Mouse (Mus musculus): Measurements from ENCODE around the gene Tcaf2. TPM values are rescaled to one million over a fixed set of nuclear protein-coding genes. Genes with fewer than 3 reads are reported as not detected.

Gene Tcaf2
- polyA plus RNA-seq, 1 experiment from 2014 or later, result 2.6 TPM

Other genes with a start within 250 kb of the Tcaf2 start
- gene Tas2r143, start 245.0 kb downstream of the Tcaf2 start, polyA plus RNA-seq (2015; fragmentation: Nextera tagmentation; extraction: Ambion mirVana), result not detected in 2 replicates
- not detected in 2 replicates for gene Tas2r135, start 239.8 kb downstream of the Tcaf2 start, polyA plus RNA-seq (2015; fragmentation: Nextera tagmentation; extraction: Ambion mirVana)
- 0.20 TPM in 1 of 2 replicates, not detected in the other for gene Tas2r126, start 210.7 kb downstream of the Tcaf2 start, polyA plus RNA-seq (2015; fragmentation: Nextera tagmentation; extraction: Ambion mirVana)
- gene Olfr458, start 180.1 kb downstream of the Tcaf2 start, polyA plus RNA-seq (2015; fragmentation: Nextera tagmentation; extraction: Ambion mirVana), result not detected in 2 replicates
- gene Olfr457, start 168.9 kb downstream of the Tcaf2 start, polyA plus RNA-seq (2015; fragmentation: Nextera tagmentation; extraction: Ambion mirVana), result not detected in 2 replicates
- not detected in 2 replicates for gene Olfr456, start 158.0 kb downstream of the Tcaf2 start, polyA plus RNA-seq (2015; fragmentation: Nextera tagmentation; extraction: Ambion mirVana)
- not detected in 2 replicates for gene Olfr455, start 97.7 kb downstream of the Tcaf2 start, polyA plus RNA-seq (2015; fragmentation: Nextera tagmentation; extraction: Ambion mirVana)
- not detected in 2 replicates for gene Tcaf3, start 47.6 kb downstream of the Tcaf2 start, polyA plus RNA-seq (2015; fragmentation: Nextera tagmentation; extraction: Ambion mirVana)
- gene Tcaf1, start 64.8 kb upstream of the Tcaf2 start, polyA plus RNA-seq (2015; fragmentation: Nextera tagmentation; extraction: Ambion mirVana), result 188 and 215 TPM in 2 replicates
- gene Olfr453, start 94.1 kb upstream of the Tcaf2 start, polyA plus RNA-seq (2015; fragmentation: Nextera tagmentation; extraction: Ambion mirVana), result not detected in 2 replicates
- not detected in 2 replicates for gene Olfr38, start 111.2 kb upstream of the Tcaf2 start, polyA plus RNA-seq (2015; fragmentation: Nextera tagmentation; extraction: Ambion mirVana)
- not detected in 2 replicates for gene Olfr452, start 139.8 kb upstream of the Tcaf2 start, polyA plus RNA-seq (2015; fragmentation: Nextera tagmentation; extraction: Ambion mirVana)
- gene Olfr450, start 166.7 kb upstream of the Tcaf2 start, polyA plus RNA-seq (2015; fragmentation: Nextera tagmentation; extraction: Ambion mirVana), result not detected in 2 replicates
- not detected in 2 replicates for gene Olfr449, start 189.1 kb upstream of the Tcaf2 start, polyA plus RNA-seq (2015; fragmentation: Nextera tagmentation; extraction: Ambion mirVana)
- gene Olfr448, start 245.2 kb upstream of the Tcaf2 start, polyA plus RNA-seq (2015; fragmentation: Nextera tagmentation; extraction: Ambion mirVana), result not detected in 2 replicates